Mouse (Mus musculus) kidney, postnatal 0 days (tissue): ENCODE data around the gene Tubg2. TPM values are rescaled to one million over a fixed set of nuclear protein-coding genes. Genes with fewer than 3 reads are reported as not detected.
"Not testable (repeated sequence)": the region's sequence is repeated elsewhere in the genome, so short reads cannot be mapped to it uniquely, and the experiment has no call there.

Experiments used
- ATAC-seq: fragments of 200-750 bp; cut with Nextera tagmentation; replicated peaks from 2 replicates; pipeline ENCODE4 v1.8.0; 2017; ENCODE audit warnings: low read depth, moderate number of reproducible peaks, moderate TSS enrichment, moderate library complexity; ENCODE audit not compliant: low FRiP score
- DNase-seq: peaks from one replicate; pipeline ENCODE4 v3.0.0-alpha.2; 2016; ENCODE audit warnings: low spot score
- H3K27ac ChIP-seq: fragments of 300-500 bp; sonication (generic); 2 replicates; pipeline ENCODE4 v1.5.1; 2014; ENCODE audit warnings: mild to moderate bottlenecking
- H3K27me3 ChIP-seq: fragments of 300-500 bp; sonication (generic); 2 replicates; pipeline ENCODE4 v1.6.1; 2014; ENCODE audit warnings: low read length, mixed read lengths; ENCODE audit not compliant: insufficient read depth
- H3K36me3 ChIP-seq: fragments of 300-500 bp; sonication (generic); 2 replicates; pipeline ENCODE4 v1.6.1; 2014; ENCODE audit warnings: low read length, mixed read lengths; ENCODE audit not compliant: insufficient read depth
- H3K4me1 ChIP-seq: fragments of 300-500 bp; sonication (generic); replicated peaks from 2 replicates; pipeline ENCODE4 v1.6.1; 2014; ENCODE audit warnings: antibody characterized with exemption, low read length, mixed read lengths; ENCODE audit not compliant: insufficient read depth
- H3K4me2 ChIP-seq: fragments of 300-500 bp; sonication (generic); 2 replicates; pipeline ENCODE4 v1.6.1; 2014; ENCODE audit warnings: mild to moderate bottlenecking, low read length, moderate library complexity, mixed read lengths
- H3K4me3 ChIP-seq: fragments of 300-500 bp; sonication (generic); replicated peaks from 2 replicates; pipeline ENCODE4 v1.5.1; 2014; ENCODE audit warnings: low read depth, low read length
- H3K9ac ChIP-seq: fragments of 300-500 bp; sonication (generic); 2 replicates; pipeline ENCODE4 v1.6.1; 2014; ENCODE audit warnings: low read depth, low read length
- H3K9me3 ChIP-seq: fragments of 300-500 bp; sonication (generic); replicated peaks from 2 replicates; pipeline ENCODE4 v1.6.1; 2016; ENCODE audit warnings: low read length, inconsistent platforms, mixed read lengths
- CTCF ChIP-seq: IDR thresholded peaks from 2 replicates; pipeline ENCODE4 v1.5.1; 2016; ENCODE audit warnings: antibody characterized with exemption, low read depth, mild to moderate bottlenecking, moderate library complexity
- WGBS: fragments of 180-500 bp; shearing (Covaris S2); extraction: QIAGEN DNeasy Blood & Tissue Kit; methylation state at CpG from one replicate; pipeline ENCODE4 v1.1.7; 2014; 5-methylcytosine and 5-hydroxymethylcytosine counted together
- polyA plus RNA-seq: library from polyadenylated mRNA; unstranded; fragments of >200 nt; fragmentation: Nextera tagmentation; extraction: Ambion mirVana; gene quantifications from 2 replicates; pipeline ENCODE4 v1.2.1, GENCODE M21; 2015

The Tubg2 gene
- polyA plus RNA-seq, 1 experiment from 2014 or later: 4.3 TPM

- H3K27ac ChIP-seq: no peak overlapping the region
- no peak for DNase-seq
- H3K4me1 ChIP-seq: peaks cover 9% of the 10 kb centered on the region; the same call in 1 of the 2 replicates
These were observed 4.6 kb upstream of the Tubg2 start for GRCm38 (mm10) chr11:101151063-101151462.

GRCm38 (mm10) chr11:101152825-101153224 lies 2.9 kb upstream of the Tubg2 start:
- H3K9ac ChIP-seq: no peak overlapping the region
- H3K9me3 ChIP-seq: no peaks in the 10 kb centered on the region
- no peak overlapping the region for H3K4me3 ChIP-seq
- H3K27me3 ChIP-seq: no peaks in the 10 kb centered on the region
- ATAC-seq: no peak
- no peak overlapping the region for H3K4me2 ChIP-seq
- no peak for DNase-seq
- WGBS: 52% methylated on average over 1 of the region's 1 CpGs
- no peak for TF ChIP-seq CTCF
- no peaks in the 10 kb centered on the region for H3K36me3 ChIP-seq
- H3K27ac ChIP-seq: no peak overlapping the region
- H3K4me1 ChIP-seq: peaks cover 13% of the 10 kb centered on the region; the same call in 1 of the 2 replicates

More at GRCm38 (mm10) chr11:101151063-101151462, 4.6 kb upstream of the Tubg2 start:
- Histone ChIP-seq H3K9ac (no peak overlapping the region), H3K9me3 (no peaks in the 10 kb centered on the region), H3K36me3 (no peaks in the 10 kb centered on the region), H3K4me2 (no peak overlapping the region), H3K4me3 (no peak overlapping the region), H3K27me3 (no peaks in the 10 kb centered on the region)
- 67% methylated on average over 2 of the region's 2 CpGs for WGBS
- no peak for ATAC-seq
- TF ChIP-seq CTCF: no peak

- H3K27ac ChIP-seq: no peak overlapping the region
- H3K4me1 ChIP-seq: 0 out of 2 replicates have a peak, but pooled peaks cover 6% of the 10 kb centered on the region
- no peaks in the 10 kb centered on the region for H3K9me3 ChIP-seq
- TF ChIP-seq CTCF: no peak
- no peaks in the 10 kb centered on the region for H3K36me3 ChIP-seq
- no peaks in the 10 kb centered on the region for H3K27me3 ChIP-seq
- H3K4me2 ChIP-seq: no peak overlapping the region
- ATAC-seq (no peak), DNase-seq (no peak)
- no peak overlapping the region for H3K9ac ChIP-seq
- no peak overlapping the region for H3K4me3 ChIP-seq
These were observed 1.1 kb upstream of the Tubg2 start for GRCm38 (mm10) chr11:101154648-101155047.

- H3K4me1 ChIP-seq: 0 out of 2 replicates have a peak, but pooled peaks cover 6% of the 10 kb centered on the region
- H3K27me3 ChIP-seq: no peaks in the 10 kb centered on the region
- H3K9ac ChIP-seq: no peak overlapping the region
- DNase-seq: no peak
- H3K4me3 ChIP-seq: no peak overlapping the region
- no peak for ATAC-seq
- no peaks in the 10 kb centered on the region for H3K36me3 ChIP-seq
- H3K27ac ChIP-seq: no peak overlapping the region
- TF ChIP-seq CTCF: no peak
- WGBS: 73% methylated on average over 6 of the region's 6 CpGs
- H3K9me3 ChIP-seq: no peaks in the 10 kb centered on the region
- H3K4me2 ChIP-seq: no peak overlapping the region
These were observed 556 bp upstream of the Tubg2 start for GRCm38 (mm10) chr11:101155151-101155550.

- Histone ChIP-seq H3K4me1 (peaks cover 20% of the 10 kb centered on the region), H3K36me3 (peaks cover 16% of the 10 kb centered on the region)
- not testable (repeated sequence) for H3K27me3 ChIP-seq, H3K27ac ChIP-seq, H3K9me3 ChIP-seq, H3K4me3 ChIP-seq, ATAC-seq, H3K9ac ChIP-seq, H3K4me2 ChIP-seq, DNase-seq
- 74% methylated on average over 5 of the region's 10 CpGs for WGBS
These were observed 4.4 kb downstream of the Tubg2 start for GRCm38 (mm10) chr11:101160151-101160550.

- DNase-seq, H3K27ac ChIP-seq, H3K9ac ChIP-seq, H3K27me3 ChIP-seq, ATAC-seq, H3K4me3 ChIP-seq, H3K4me2 ChIP-seq, H3K9me3 ChIP-seq: not testable (repeated sequence)
- peaks cover 22% of the 10 kb centered on the region for H3K4me1 ChIP-seq
- peaks cover 22% of the 10 kb centered on the region for H3K36me3 ChIP-seq
- WGBS: 87% methylated on average over 5 of the region's 8 CpGs
These were observed 5.3 kb downstream of the Tubg2 start for GRCm38 (mm10) chr11:101160981-101161505.

DNA sequence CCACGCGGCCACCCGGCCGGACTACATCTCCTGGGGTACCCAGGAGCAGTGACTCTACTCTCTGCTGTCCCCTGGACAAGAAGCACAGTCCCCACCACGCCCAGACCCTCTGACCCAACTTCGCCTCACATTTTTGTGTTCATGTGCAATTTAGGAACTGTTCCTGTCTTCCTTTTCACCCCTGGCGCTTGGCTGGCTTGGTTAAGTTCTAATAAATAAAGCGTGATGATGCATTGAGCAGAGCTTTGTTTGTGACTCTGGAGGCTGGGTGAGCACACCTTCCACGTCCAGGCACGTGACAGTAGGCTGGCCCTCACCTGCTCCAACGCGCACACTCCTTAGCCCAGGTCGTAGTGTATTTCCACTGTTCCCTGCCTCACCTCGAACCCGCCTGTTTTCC lies 5.8 kb downstream of the Tubg2 start:
- DNase-seq (no peak), ATAC-seq (no peak)
- WGBS: 89% methylated on average over 15 of the region's 15 CpGs
- Histone ChIP-seq H3K9ac (no peak overlapping the region), H3K27me3 (no peaks in the 10 kb centered on the region; the same call in 1 of the 2 replicates), H3K36me3 (peaks cover 28% of the 10 kb centered on the region), H3K27ac (no peak overlapping the region), H3K4me3 (no peak overlapping the region), H3K4me2 (no peak overlapping the region), H3K9me3 (no peaks in the 10 kb centered on the region), H3K4me1 (peaks cover 19% of the 10 kb centered on the region)
- TF ChIP-seq CTCF: no peak
